Mouse (Mus musculus) heart, postnatal 0 days (tissue): ENCODE measurements at regions not wholly inside any gene's neighbourhood (a gene's known extent, or its start where the extent isn't known, plus 50 kb on each side); places are given as distances from the start of the nearest gene placed in this dataset.

Source experiments
- ATAC-seq: fragments of 200-750 bp; cut with Nextera tagmentation; 2 replicates; pipeline ENCODE4 v1.8.0; 2017; ENCODE audit warnings: low read depth, moderate number of reproducible peaks, moderate library complexity; ENCODE audit not compliant: insufficient read depth
- DNase-seq: peaks from one replicate; pipeline ENCODE4 v3.0.0-alpha.2; 2016; ENCODE audit warnings: low spot score
- H3K27ac ChIP-seq: fragments of 300-500 bp; sonication (generic); 2 replicates; pipeline ENCODE4 v1.5.1; 2014; ENCODE audit warnings: low read depth, mild to moderate bottlenecking
- H3K27me3 ChIP-seq: fragments of 300-500 bp; sonication (generic); 2 replicates; pipeline ENCODE4 v1.6.1; 2014; ENCODE audit warnings: low read length, mixed read lengths; ENCODE audit not compliant: control insufficient read depth, insufficient read depth
- H3K36me3 ChIP-seq: fragments of 300-500 bp; sonication (generic); replicated peaks from 2 replicates; pipeline ENCODE4 v1.6.1; 2014; ENCODE audit warnings: low read length, mixed read lengths; ENCODE audit not compliant: control insufficient read depth, insufficient read depth
- H3K4me1 ChIP-seq: fragments of 300-500 bp; sonication (generic); 2 replicates; pipeline ENCODE4 v1.6.1; 2014; ENCODE audit warnings: antibody characterized with exemption; ENCODE audit not compliant: control insufficient read depth, insufficient read depth
- H3K4me2 ChIP-seq: fragments of 300-500 bp; sonication (generic); 2 replicates; pipeline ENCODE4 v1.6.1; 2014; ENCODE audit warnings: low read depth, mild to moderate bottlenecking, low read length, moderate library complexity
- H3K4me3 ChIP-seq: fragments of 300-500 bp; sonication (generic); 2 replicates; pipeline ENCODE4 v1.5.1; 2014; ENCODE audit warnings: low read depth, low read length
- H3K9ac ChIP-seq: fragments of 300-500 bp; sonication (generic); replicated peaks from 2 replicates; pipeline ENCODE4 v1.6.1; 2014; ENCODE audit warnings: low read depth, low read length, mixed read lengths
- H3K9me3 ChIP-seq: fragments of 300-500 bp; sonication (generic); replicated peaks from 2 replicates; pipeline ENCODE4 v1.6.1; 2016; ENCODE audit warnings: low read length; ENCODE audit not compliant: control insufficient read depth
- CTCF ChIP-seq: IDR thresholded peaks from 2 replicates; pipeline ENCODE4 v1.5.1; 2016; ENCODE audit warnings: antibody characterized with exemption, control low read depth, low read depth
- EP300 ChIP-seq: IDR thresholded peaks from 2 replicates; pipeline ENCODE4 v1.6.1; 2016; ENCODE audit warnings: antibody characterized with exemption, low read depth
- WGBS: fragments of 180-500 bp; shearing (Covaris S2); extraction: QIAGEN DNeasy Blood & Tissue Kit; methylation state at CpG from one replicate; pipeline ENCODE4 v1.1.7; 2014; 5-methylcytosine and 5-hydroxymethylcytosine counted together

GRCm38 (mm10) chr14:105402556-105402955 is 144.2 kb downstream of the Ndfip2 start:
- no peak overlapping the region for H3K27ac ChIP-seq
- 89% methylated on average over 10 of the region's 10 CpGs for WGBS
- TF ChIP-seq EP300 (no peak), CTCF (no peak)
- H3K9ac ChIP-seq = no peak overlapping the region
- H3K27me3 ChIP-seq = no peaks in the 10 kb centered on the region
- ATAC-seq (no peak), DNase-seq (no peak)
- peaks cover 17% of the 10 kb centered on the region for H3K4me1 ChIP-seq
- H3K4me2 ChIP-seq = no peak overlapping the region
- no peak overlapping the region for H3K4me3 ChIP-seq
- no peaks in the 10 kb centered on the region for H3K36me3 ChIP-seq
- no peaks in the 10 kb centered on the region for H3K9me3 ChIP-seq

GRCm38 (mm10) chr14:105397467-105397866 is 139.1 kb downstream of the Ndfip2 start:
- peak overlapping the region; percentile 27; the same call in 1 of the 2 replicates for H3K4me3 ChIP-seq
- no peak overlapping the region for H3K27ac ChIP-seq
- H3K4me2 ChIP-seq = peak overlapping the region; percentile 51
- no peak overlapping the region; the same call in 1 of the 2 replicates for H3K9ac ChIP-seq
- DNase-seq (peak; percentile 77), ATAC-seq (peak; percentile 80)
- no peaks in the 10 kb centered on the region for H3K9me3 ChIP-seq
- H3K27me3 ChIP-seq = no peaks in the 10 kb centered on the region
- H3K36me3 ChIP-seq = no peaks in the 10 kb centered on the region
- H3K4me1 ChIP-seq = peaks cover 11% of the 10 kb centered on the region; the same call in 1 of the 2 replicates
- WGBS = 16% methylated on average over 8 of the region's 8 CpGs
- TF ChIP-seq CTCF (peak; percentile 93), EP300 (no peak)

- DNase-seq (peak; percentile 38), ATAC-seq (peak; percentile 77)
- WGBS = 30% methylated on average over 21 of the region's 21 CpGs
- no peaks in the 10 kb centered on the region for H3K36me3 ChIP-seq
- H3K4me1 ChIP-seq = peaks cover 15% of the 10 kb centered on the region; the same call in 1 of the 2 replicates
- H3K27me3 ChIP-seq = no peaks in the 10 kb centered on the region
- no peak for TF ChIP-seq CTCF
- no peak for TF ChIP-seq EP300
- H3K9me3 ChIP-seq = no peaks in the 10 kb centered on the region
- no peak overlapping the region for H3K9ac ChIP-seq
- H3K4me2 ChIP-seq = peak overlapping the region; percentile 26; the same call in 1 of the 2 replicates
- H3K4me3 ChIP-seq = no peak overlapping the region
- no peak overlapping the region for H3K27ac ChIP-seq
Observed at GRCm38 (mm10) chr14:105392079-105392813, 133.9 kb downstream of the Ndfip2 start.

GRCm38 (mm10) chr14:105391430-105391829 is 133.1 kb downstream of the Ndfip2 start:
- WGBS = 75% methylated on average over 11 of the region's 11 CpGs
- DNase-seq (no peak), ATAC-seq (no peak)
- Histone ChIP-seq H3K36me3 (no peaks in the 10 kb centered on the region), H3K27ac (no peak overlapping the region), H3K4me1 (peaks cover 15% of the 10 kb centered on the region; the same call in 1 of the 2 replicates), H3K4me2 (no peak overlapping the region), H3K27me3 (no peaks in the 10 kb centered on the region), H3K9ac (no peak overlapping the region), H3K9me3 (no peaks in the 10 kb centered on the region), H3K4me3 (no peak overlapping the region)
- TF ChIP-seq CTCF (no peak), EP300 (no peak)

GRCm38 (mm10) chr14:105385119-105385518 is 126.7 kb downstream of the Ndfip2 start:
- DNase-seq (no peak), ATAC-seq (no peak)
- H3K9me3 ChIP-seq = no peaks in the 10 kb centered on the region
- no peak for TF ChIP-seq EP300
- TF ChIP-seq CTCF = no peak
- no peak overlapping the region for H3K27ac ChIP-seq
- peaks cover 10% of the 10 kb centered on the region for H3K4me1 ChIP-seq
- H3K4me3 ChIP-seq = no peak overlapping the region
- no peak overlapping the region for H3K4me2 ChIP-seq
- 82% methylated on average over 4 of the region's 4 CpGs for WGBS
- no peak overlapping the region for H3K9ac ChIP-seq
- H3K27me3 ChIP-seq = no peaks in the 10 kb centered on the region
- no peaks in the 10 kb centered on the region for H3K36me3 ChIP-seq
